Mouse (Mus musculus): ENCODE measurements around the gene Mcm10.

Mcm10 gene

GRCm38 (mm10) chr2:5012491-5013324, at the start of gene Mcm10:
Mcm10 (minus strand) TSS chr2:5012791.
- peak; percentile 93 for DNase-seq (ENCODE audit: low spot score)

- DNase-seq (ENCODE audit: low spot score), result no peak
These were observed 48.6 kb upstream of the Mcm10 start for GRCm38 (mm10) chr2:5061133-5061708.

GRCm38 (mm10) chr2:5059997-5060396, 47.4 kb upstream of the Mcm10 start:
- no peak for DNase-seq (ENCODE audit: low spot score)

GRCm38 (mm10) chr2:5058436-5058835, 45.8 kb upstream of the Mcm10 start:
- DNase-seq (ENCODE audit: low spot score), result no peak

GRCm38 (mm10) chr2:5050562-5050961, 38.0 kb upstream of the Mcm10 start:
- no peak for DNase-seq (ENCODE audit: low spot score)

GRCm38 (mm10) chr2:5047016-5047415, 34.4 kb upstream of the Mcm10 start:
- no peak for DNase-seq (ENCODE audit: low spot score)

GRCm38 (mm10) chr2:5045269-5045965, 32.8 kb upstream of the Mcm10 start:
- DNase-seq (ENCODE audit: low spot score), result peak; percentile 55

GRCm38 (mm10) chr2:5044321-5044720, 31.7 kb upstream of the Mcm10 start:
- DNase-seq (ENCODE audit: low spot score), result no peak

GRCm38 (mm10) chr2:5043476-5043761, 30.8 kb upstream of the Mcm10 start:
- no peak for DNase-seq (ENCODE audit: low spot score)

GRCm38 (mm10) chr2:5042616-5043475, 30.3 kb upstream of the Mcm10 start:
- DNase-seq (ENCODE audit: low spot score), result no peak

- DNase-seq (ENCODE audit: low spot score), result no peak
These were observed 29.3 kb upstream of the Mcm10 start for GRCm38 (mm10) chr2:5041854-5042253.

- DNase-seq (ENCODE audit: low spot score), result no peak
These were observed 27.9 kb upstream of the Mcm10 start for GRCm38 (mm10) chr2:5040281-5041161.

GRCm38 (mm10) chr2:5039350-5040170, 27.0 kb upstream of the Mcm10 start:
- DNase-seq (ENCODE audit: low spot score), result no peak

- DNase-seq (ENCODE audit: low spot score), result no peak
These were observed 25.7 kb upstream of the Mcm10 start for GRCm38 (mm10) chr2:5038320-5038719.

- DNase-seq (ENCODE audit: low spot score), result no peak
These were observed 24.8 kb upstream of the Mcm10 start for GRCm38 (mm10) chr2:5037390-5037789.

- no peak for DNase-seq (ENCODE audit: low spot score)
These were observed 24.0 kb upstream of the Mcm10 start for GRCm38 (mm10) chr2:5036411-5037076.

GRCm38 (mm10) chr2:5035241-5035640, 22.6 kb upstream of the Mcm10 start:
- no peak for DNase-seq (ENCODE audit: low spot score)

- DNase-seq (ENCODE audit: low spot score), result no peak
These were observed 22.2 kb upstream of the Mcm10 start for GRCm38 (mm10) chr2:5034801-5035200.

- no peak for DNase-seq (ENCODE audit: low spot score)
These were observed 21.2 kb upstream of the Mcm10 start for GRCm38 (mm10) chr2:5033546-5034420.
